Mouse (Mus musculus) CH12.LX (cell line): ENCODE results near the gene Atg9b. TPM values are rescaled to one million over a fixed set of nuclear protein-coding genes. Genes with fewer than 3 reads are reported as not detected.
A peak's percentile ranks its signal among the peaks of the same experiment; 100 is the strongest.

ENCODE experiments used
- DNase-seq: peaks from one replicate; pipeline ENCODE4 v3.0.0-alpha.2; 2013; ENCODE audit errors: extremely low read depth
- H3K27ac ChIP-seq: 2 replicates; pipeline ENCODE4 v1.5.1; 2012; ENCODE audit warnings: low read depth, mild to moderate bottlenecking, control low read depth, moderate library complexity; ENCODE audit not compliant: insufficient read depth
- H3K27me3 ChIP-seq: replicated peaks from 2 replicates; pipeline ENCODE3; 2012; ENCODE audit warnings: inconsistent platforms
- H3K36me3 ChIP-seq, 2 experiments: replicated peaks in 1 of 2; 2 replicates each; pipeline versions ENCODE3 to v1.6.1; 2012; ENCODE audit warnings: inconsistent platforms in 1 of 2, low read length in 1 of 2, mild to moderate bottlenecking in 1 of 2, mixed read lengths in 1 of 2, moderate library complexity in 1 of 2; ENCODE audit not compliant: control insufficient read depth in 1 of 2, insufficient read depth in 1 of 2
- H3K4me1 ChIP-seq, 2 experiments: 2 replicates each; pipeline ENCODE4 v1.6.1; 2012; ENCODE audit warnings: inconsistent platforms in 1 of 2, moderate library complexity in 1 of 2; ENCODE audit not compliant: insufficient read depth in 2 of 2, control insufficient read depth in 1 of 2
- H3K4me2 ChIP-seq: 2 replicates; pipeline ENCODE4 v1.6.1; 2012; ENCODE audit warnings: low read depth, mild to moderate bottlenecking, control low read depth; ENCODE audit not compliant: poor library complexity, insufficient read depth, severe bottlenecking
- H3K4me3 ChIP-seq, 3 experiments: fragments of 150-350 bp in 1 of 3; sonication (generic) in 1 of 3; replicated peaks in 1 of 3; 2 replicates each; pipeline versions ENCODE3 to v1.5.1; 2011 to 2012; ENCODE audit warnings: low read depth in 2 of 3, low read length in 2 of 3, mild to moderate bottlenecking in 2 of 3, moderate library complexity in 2 of 3, control low read depth in 1 of 3, improper control_type of control experiment in 1 of 3, inconsistent platforms in 1 of 3, mixed read lengths in 1 of 3; ENCODE audit not compliant: poor library complexity in 1 of 3
- H3K79me2 ChIP-seq: replicated peaks from 2 replicates; pipeline ENCODE4 v1.6.1; 2012; ENCODE audit warnings: mild to moderate bottlenecking, moderate library complexity; ENCODE audit not compliant: control insufficient read depth, poor library complexity, insufficient read depth, severe bottlenecking; ENCODE audit errors: extremely low read depth
- H3K9ac ChIP-seq: 2 replicates; pipeline ENCODE4 v1.6.1; 2012; ENCODE audit warnings: low read depth, mild to moderate bottlenecking, control low read depth, moderate library complexity; ENCODE audit not compliant: insufficient read depth
- H3K9me3 ChIP-seq: replicated peaks from 2 replicates; pipeline ENCODE3; 2012; ENCODE audit warnings: low read length, inconsistent platforms, mixed read lengths
- BHLHE40 ChIP-seq: IDR thresholded peaks from 2 replicates; pipeline ENCODE4 v1.6.1; 2011; ENCODE audit warnings: mild to moderate bottlenecking, low read depth, low read length, improper control_type of control experiment
- CHD1 ChIP-seq: IDR thresholded peaks from 2 replicates; pipeline ENCODE4 v1.6.1; 2012; ENCODE audit warnings: low read depth, low read length, improper control_type of control experiment, inconsistent platforms
- CHD2 ChIP-seq: IDR thresholded peaks from 2 replicates; pipeline ENCODE4 v1.6.1; 2011; ENCODE audit warnings: low read length, improper control_type of control experiment
- CTCF ChIP-seq, 2 experiments: IDR thresholded peaks in 1 of 2; conservative IDR thresholded peaks in 1 of 2; 2 replicates each; pipeline ENCODE4 v1.5.1; 2011 to 2012; ENCODE audit warnings: low read depth in 2 of 2, low read length in 2 of 2, improper control_type of control experiment in 1 of 2, inconsistent platforms in 1 of 2, mild to moderate bottlenecking in 1 of 2, moderate library complexity in 1 of 2
- ELF1 ChIP-seq: IDR thresholded peaks from 2 replicates; pipeline ENCODE4 v1.6.1; 2014; ENCODE audit warnings: low read depth, mild to moderate bottlenecking, inconsistent platforms, low read length, improper control_type of control experiment
- ETS1 ChIP-seq: conservative IDR thresholded peaks from 2 replicates; pipeline ENCODE4 v1.6.1; 2012; ENCODE audit warnings: low read depth, mild to moderate bottlenecking, inconsistent platforms, low read length, improper control_type of control experiment, moderate library complexity
- GABPA ChIP-seq: IDR thresholded peaks from 2 replicates; pipeline ENCODE4 v1.6.1; 2012; ENCODE audit warnings: low read depth, low read length, improper control_type of control experiment, inconsistent platforms; ENCODE audit not compliant: insufficient replicate concordance
- IRF4 ChIP-seq: IDR thresholded peaks from 2 replicates; pipeline ENCODE4 v1.6.1; 2014; ENCODE audit warnings: low read depth, mild to moderate bottlenecking, inconsistent platforms, low read length, improper control_type of control experiment
- JUND ChIP-seq: conservative IDR thresholded peaks from 2 replicates; pipeline ENCODE4 v1.6.1; 2011; ENCODE audit warnings: low read depth, low read length, improper control_type of control experiment
- MAFK ChIP-seq: IDR thresholded peaks from 2 replicates; pipeline ENCODE4 v1.6.1; 2011; ENCODE audit warnings: low read length, improper control_type of control experiment; ENCODE audit not compliant: insufficient replicate concordance
- MAX ChIP-seq: IDR thresholded peaks from 2 replicates; pipeline ENCODE4 v1.6.1; 2011; ENCODE audit warnings: low read length, improper control_type of control experiment
- MXI1 ChIP-seq: IDR thresholded peaks from 2 replicates; pipeline ENCODE4 v1.6.1; 2011; ENCODE audit warnings: mild to moderate bottlenecking, low read depth, low read length, improper control_type of control experiment
- NRF1 ChIP-seq: IDR thresholded peaks from 2 replicates; pipeline ENCODE4 v1.6.1; 2014; ENCODE audit warnings: low read depth, mild to moderate bottlenecking, inconsistent platforms, low read length, improper control_type of control experiment, moderate library complexity
- PAX5 ChIP-seq: IDR thresholded peaks from 2 replicates; pipeline ENCODE4 v1.6.1; 2012; ENCODE audit warnings: low read length, inconsistent platforms, mixed read lengths
- POLR2AphosphoS2 ChIP-seq: IDR thresholded peaks from 2 replicates; pipeline ENCODE4 v1.6.1; 2011; ENCODE audit warnings: low read depth, low read length, improper control_type of control experiment
- RAD21 ChIP-seq: IDR thresholded peaks from 2 replicates; pipeline ENCODE4 v1.6.1; 2011; ENCODE audit warnings: low read depth, mild to moderate bottlenecking, low read length, improper control_type of control experiment, moderate library complexity
- RCOR1 ChIP-seq: conservative IDR thresholded peaks from 2 replicates; pipeline ENCODE4 v1.6.1; 2012; ENCODE audit warnings: low read depth, mild to moderate bottlenecking, inconsistent platforms, low read length, improper control_type of control experiment
- SIN3A ChIP-seq: IDR thresholded peaks from 2 replicates; pipeline ENCODE4 v1.6.1; 2012; ENCODE audit warnings: low read length, improper control_type of control experiment, inconsistent platforms
- SMC3 ChIP-seq: IDR thresholded peaks from 2 replicates; pipeline ENCODE4 v1.6.1; 2011; ENCODE audit warnings: low read depth, low read length, improper control_type of control experiment
- TBP ChIP-seq: conservative IDR thresholded peaks from 2 replicates; pipeline ENCODE4 v1.6.1; 2011; ENCODE audit warnings: low read depth, low read length, improper control_type of control experiment
- USF1 ChIP-seq: IDR thresholded peaks from 2 replicates; pipeline ENCODE4 v1.6.1; 2014; ENCODE audit warnings: low read depth, mild to moderate bottlenecking, inconsistent platforms, low read length, improper control_type of control experiment
- USF2 ChIP-seq: conservative IDR thresholded peaks from 2 replicates; pipeline ENCODE4 v1.6.1; 2011; ENCODE audit warnings: low read depth, low read length, improper control_type of control experiment
- ZC3H11A ChIP-seq: IDR thresholded peaks from 2 replicates; pipeline ENCODE4 v1.6.1; 2012; ENCODE audit warnings: low read depth, mild to moderate bottlenecking, inconsistent platforms, low read length, improper control_type of control experiment
- ZNF384 ChIP-seq: IDR thresholded peaks from 2 replicates; pipeline ENCODE4 v1.6.1; 2012; ENCODE audit warnings: low read depth, low read length, improper control_type of control experiment, inconsistent platforms
- dilution Hi-C: fragments of 300-500 bp; cut with MboI; formaldehyde crosslinking; loops from 2 replicates; pipeline ENCODE4 v1.14.3; 2020; ENCODE audit warnings: low sequenced_read_pairs; ENCODE audit not compliant: extremely low pct_unique_long_range_greater_than_20kb, extremely low pct_ligation_motif_present
- in situ Hi-C: fragments of 300-500 bp; cut with MboI; formaldehyde crosslinking; loops from 3 replicates; pipeline ENCODE4 v1.14.3; 2019; ENCODE audit warnings: low sequenced_read_pairs, low pct_ligation_motif_present, low pct_unique_long_range_greater_than_20kb, mixed read lengths
- polyA plus RNA-seq: library from polyadenylated mRNA; unstranded; fragments of >175 nt; gene quantifications from 2 replicates; pipeline ENCODE4 v1.2.1, GENCODE M21; 2012; ENCODE audit warnings: low read depth; ENCODE audit not compliant: insufficient read length
- total RNA-seq, 2 experiments: library from RNA; depleted of rRNA; stranded (reverse); fragments of 300-350 nt in 1 of 2; fragments of >200 nt in 1 of 2; gene quantifications; 2 replicates each; pipeline ENCODE4 v1.2.3; 2012 to 2014

Atg9b gene
- total and polyA plus RNA-seq, 3 experiments = 0.68 to 1.3 (median 0.81) TPM

DNA sequence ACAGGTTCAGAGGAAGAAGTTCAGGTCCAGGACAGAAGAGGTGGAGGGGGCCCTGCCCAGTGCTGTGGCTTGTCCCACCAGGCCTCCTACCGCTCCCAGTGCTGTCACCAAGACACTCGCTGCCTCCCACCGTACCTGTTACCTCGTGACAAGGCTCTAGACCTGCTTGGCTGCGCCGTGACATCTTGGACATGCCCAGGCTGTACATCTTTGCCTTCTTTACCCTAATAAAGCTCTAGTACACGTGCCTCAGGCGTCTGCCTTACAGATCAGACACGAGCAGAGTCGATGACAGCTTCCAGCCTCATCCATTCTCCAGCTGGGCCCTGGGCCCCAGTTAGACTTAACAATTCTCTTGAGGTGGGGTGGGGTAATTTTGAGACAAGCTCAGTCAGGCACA, 25.6 kb upstream of the Atg9b start:
- no peak for DNase-seq
- in situ Hi-C loops = no loop called here
- H3K27me3 ChIP-seq = no peaks in the 10 kb centered on the region
- H3K79me2 ChIP-seq = no peaks in the 10 kb centered on the region
- H3K4me1 ChIP-seq = peaks cover 0 to 9% of the 10 kb centered on the region in 2 experiments; a peak in 2 of 4 replicates
- no peak for TF ChIP-seq MAFK
- no peak for TF ChIP-seq ETS1
- TF ChIP-seq CHD1 = no peak
- TF ChIP-seq USF2 = no peak
- TF ChIP-seq CHD2 = no peak
- TF ChIP-seq RAD21 = no peak
- no peak for TF ChIP-seq POLR2AphosphoS2
- TF ChIP-seq, all 38 proteins: peak for 0
- dilution Hi-C loops = no loop called here
- H3K4me3 ChIP-seq = no peak overlapping the region
- H3K4me2 ChIP-seq = no peak overlapping the region
- peaks cover 14 to 61% of the 10 kb centered on the region in 2 experiments for H3K36me3 ChIP-seq
- H3K9ac ChIP-seq = no peak overlapping the region
- H3K27ac ChIP-seq = no peak overlapping the region
- no peaks in the 10 kb centered on the region for H3K9me3 ChIP-seq

DNA sequence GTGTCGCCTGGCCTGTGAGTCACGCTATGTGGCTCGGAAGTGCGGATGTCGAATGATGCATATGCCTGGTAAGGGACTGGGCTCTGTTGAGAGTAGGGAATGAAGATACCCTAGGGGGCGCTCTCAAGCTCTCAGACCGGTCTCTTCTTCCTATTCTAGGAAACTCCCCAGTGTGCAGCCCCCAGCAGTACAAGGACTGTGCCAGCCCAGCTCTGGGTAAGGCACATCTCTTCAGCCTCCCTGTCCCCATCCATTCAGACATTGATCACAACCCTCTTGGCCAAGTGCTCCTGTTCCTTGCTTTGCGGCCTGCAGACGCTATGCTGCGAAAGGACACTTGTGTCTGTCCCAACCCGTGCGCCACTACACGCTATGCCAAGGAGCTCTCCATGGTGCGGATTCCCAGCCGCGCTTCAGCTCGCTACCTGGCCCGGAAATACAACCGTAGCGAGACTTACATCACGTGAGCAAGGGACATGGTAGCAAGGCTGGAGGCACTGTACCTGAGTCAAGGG, 24.3 kb upstream of the Atg9b start:
- Histone ChIP-seq H3K9ac (no peak overlapping the region), H3K27me3 (no peaks in the 10 kb centered on the region), H3K27ac (no peak overlapping the region), H3K79me2 (no peaks in the 10 kb centered on the region), H3K4me1 (no peaks in the 10 kb centered on the region; a peak in 1 of 4 replicates), H3K4me3 (no peak overlapping the region), H3K4me2 (no peak overlapping the region), H3K9me3 (no peaks in the 10 kb centered on the region), H3K36me3 (peaks cover 14 to 54% of the 10 kb centered on the region in 2 experiments)
- TF ChIP-seq CTCF (conservative IDR thresholded peaks at IDR 0.05 in 1 of 2, IDR thresholded peaks at IDR 0.05 in 1 of 2; ENCODE audit: low read depth in 2 of 2, low read length in 2 of 2) (peak; percentile 41 to 71), MAX (no peak), SMC3 (peak; percentile 55), IRF4 (no peak), RAD21 (peak; percentile 51), USF2 (no peak), JUND (no peak), ETS1 (no peak), BHLHE40 (no peak), NRF1 (no peak)
- in situ Hi-C loops (no loop called here), dilution Hi-C loops (no loop called here)
- peak; percentile 65 for DNase-seq

DNA sequence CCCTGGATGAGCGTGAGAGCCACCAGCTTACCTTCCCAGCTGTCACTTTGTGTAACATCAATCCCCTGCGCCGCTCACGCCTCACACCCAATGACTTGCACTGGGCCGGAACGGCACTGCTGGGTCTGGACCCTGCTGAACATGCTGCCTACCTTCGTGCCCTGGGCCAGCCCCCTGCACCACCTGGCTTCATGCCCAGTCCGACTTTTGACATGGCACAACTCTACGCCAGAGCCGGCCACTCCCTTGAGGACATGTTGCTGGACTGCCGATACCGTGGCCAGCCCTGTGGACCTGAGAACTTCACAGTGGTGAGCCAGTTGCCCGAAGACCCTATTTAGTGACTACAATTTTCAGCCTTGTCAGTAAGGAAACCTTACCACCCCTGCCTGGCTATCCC, 22.0 kb upstream of the Atg9b start:
- peaks cover 3 to 52% of the 10 kb centered on the region in 2 experiments for H3K36me3 ChIP-seq
- H3K4me1 ChIP-seq = no peaks in the 10 kb centered on the region; a peak in 1 of 4 replicates
- no peak overlapping the region for H3K9ac ChIP-seq
- dilution Hi-C loops (no loop called here), in situ Hi-C loops (no loop called here)
- DNase-seq = no peak
- TF ChIP-seq RCOR1 (no peak), ZNF384 (no peak), PAX5 (no peak), ELF1 (no peak), CHD2 (no peak), MAFK (no peak), MXI1 (no peak), POLR2AphosphoS2 (no peak), ETS1 (no peak), TBP (no peak), USF2 (no peak), SIN3A (no peak), ZC3H11A (no peak), USF1 (no peak), GABPA (no peak)
- TF ChIP-seq, all 38 proteins: peak for 0
- Histone ChIP-seq H3K4me3 (no peak overlapping the region), H3K4me2 (no peak overlapping the region), H3K27me3 (no peaks in the 10 kb centered on the region), H3K9me3 (no peaks in the 10 kb centered on the region), H3K79me2 (no peaks in the 10 kb centered on the region), H3K27ac (no peak overlapping the region)
